Mouse (Mus musculus) ovary, postnatal 36 days (tissue): Measurements from ENCODE around the gene Pla2g2e.
"Not testable (repeated sequence)": the region's sequence is repeated elsewhere in the genome, so short reads cannot be mapped to it uniquely, and the experiment has no call there.

Experiments
- DNase-seq: peaks from one replicate; pipeline ENCODE4 v3.0.0; 2022; ENCODE audit warnings: low spot score, mixed read lengths

The Pla2g2e gene

GRCm38 (mm10) chr4:138877731-138878130 is at the start of gene Pla2g2e:
Gene Pla2g2e, plus strand, starts transcription at chr4:138877942.
- DNase-seq, result no peak

DNA sequence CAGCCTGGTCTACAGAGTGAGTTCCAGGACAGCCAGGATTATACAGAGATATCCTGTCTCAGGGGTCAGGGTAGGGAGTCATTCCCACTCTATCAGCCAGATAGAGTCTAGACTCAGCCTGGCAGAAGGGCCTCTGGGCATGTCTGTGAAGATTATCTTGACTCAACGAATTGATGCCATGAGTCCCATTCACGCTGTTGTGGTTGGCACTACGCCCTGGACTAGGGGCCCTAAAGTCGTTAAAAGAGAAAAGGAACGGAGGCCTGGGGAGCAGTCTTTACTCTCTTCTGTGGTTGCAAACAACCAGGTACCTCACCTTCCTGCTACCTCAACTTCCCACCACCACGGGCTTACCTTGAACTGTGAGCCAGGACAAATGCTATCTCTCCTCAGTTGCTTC is 37.9 kb upstream of the Pla2g2e start:
- DNase-seq, result no peak

DNA sequence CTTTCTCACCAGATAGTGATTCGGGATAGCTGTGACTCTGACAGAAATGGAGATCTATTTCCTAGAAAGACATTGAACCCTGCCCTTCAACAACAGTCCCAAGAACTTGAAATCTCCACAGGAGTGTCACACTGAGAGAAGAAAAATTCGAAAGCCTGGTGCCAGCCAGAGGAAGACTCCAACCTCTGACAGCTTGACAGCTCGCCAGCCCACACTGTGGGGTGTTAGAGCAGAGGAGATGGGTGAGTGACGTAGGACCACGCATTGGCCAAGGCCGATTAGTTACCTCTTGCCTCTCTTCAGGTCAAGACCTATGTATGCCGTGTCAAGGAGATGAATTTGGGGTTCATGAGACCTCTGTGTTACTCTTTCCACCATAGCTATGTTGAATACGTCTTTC is 37.0 kb upstream of the Pla2g2e start:
- no peak for DNase-seq

DNA sequence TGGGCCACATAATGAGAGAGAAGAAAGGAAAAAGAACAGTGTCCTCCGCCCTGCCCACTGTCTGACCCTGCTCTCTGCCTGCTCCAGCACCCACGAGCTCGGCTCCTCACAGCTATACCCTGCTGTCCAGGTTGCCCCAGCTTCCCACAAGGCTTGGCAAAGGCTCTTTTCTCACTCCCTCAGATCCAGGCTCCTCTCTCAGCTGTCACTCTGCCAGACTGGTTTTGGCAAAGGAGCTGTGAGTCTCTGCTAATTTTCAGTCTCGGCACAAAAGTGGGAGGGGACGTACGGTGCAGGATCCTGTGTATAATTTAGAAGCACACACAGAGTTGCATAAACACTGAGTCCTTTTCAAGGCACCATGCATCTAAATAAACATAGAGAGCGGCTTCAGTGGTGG is 36.4 kb upstream of the Pla2g2e start:
- DNase-seq, result no peak

DNA sequence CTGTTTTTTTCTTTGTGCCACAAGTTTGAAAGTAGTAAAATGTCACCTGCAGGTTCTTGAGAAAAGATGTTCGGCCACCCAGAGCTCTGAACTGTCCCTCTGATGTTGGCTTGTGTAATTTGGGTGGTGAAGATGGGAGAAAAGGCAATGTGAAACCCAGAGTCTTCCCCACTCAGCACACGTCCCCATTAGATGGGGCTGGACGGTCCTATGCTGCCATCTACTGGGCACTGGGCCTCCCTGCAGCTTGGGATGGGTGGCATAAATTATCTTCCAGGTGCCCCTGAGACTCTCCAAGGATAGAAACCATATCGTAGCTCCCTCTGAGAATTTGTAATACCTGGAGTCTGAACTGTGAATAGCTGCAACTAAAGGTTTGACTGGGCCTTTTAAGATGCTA is 26.3 kb upstream of the Pla2g2e start:
- peak; percentile 69 for DNase-seq

- no peak for DNase-seq
These were observed 24.8 kb upstream of the Pla2g2e start for GRCm38 (mm10) chr4:138852961-138853360.

GRCm38 (mm10) chr4:138855092-138855632 is 22.6 kb upstream of the Pla2g2e start:
- no peak for DNase-seq

DNA sequence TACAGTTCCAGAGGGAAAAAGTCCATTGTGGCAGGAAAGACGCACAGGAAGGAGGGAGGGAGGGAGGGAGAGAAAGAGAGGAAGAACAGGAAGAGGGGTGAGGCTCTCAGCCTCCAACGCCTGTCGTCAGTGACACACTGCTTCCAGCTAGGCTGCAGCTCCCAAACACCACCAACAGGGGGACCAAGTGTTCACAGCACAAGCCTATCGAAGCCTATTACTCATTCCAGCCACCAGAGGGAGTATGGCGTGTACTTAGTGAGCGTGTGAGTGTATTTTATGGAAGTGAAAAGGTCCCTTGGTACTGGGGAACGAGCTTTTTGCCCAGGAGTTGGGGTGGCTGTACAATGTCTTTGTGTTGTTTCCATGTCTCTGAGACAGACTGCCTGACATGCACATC is 21.3 kb upstream of the Pla2g2e start:
- peak; percentile 50 for DNase-seq

- no peak for DNase-seq
These were observed 20.2 kb upstream of the Pla2g2e start for GRCm38 (mm10) chr4:138857576-138857975.

- DNase-seq, result no peak
These were observed 19.3 kb upstream of the Pla2g2e start for GRCm38 (mm10) chr4:138858446-138858845.

- DNase-seq, result no peak
These were observed 18.5 kb upstream of the Pla2g2e start for GRCm38 (mm10) chr4:138859245-138859644.

- peak; percentile 68 for DNase-seq
These were observed 18.0 kb upstream of the Pla2g2e start for GRCm38 (mm10) chr4:138859728-138860127.

GRCm38 (mm10) chr4:138863344-138863998 is 14.3 kb upstream of the Pla2g2e start, which contains the start of gene Pla2g5:
Gene Pla2g5, minus strand, starts transcription at chr4:138863482.
- DNase-seq, result no peak

- no peak for DNase-seq
These were observed 12.7 kb upstream of the Pla2g2e start for GRCm38 (mm10) chr4:138865092-138865491.

DNA sequence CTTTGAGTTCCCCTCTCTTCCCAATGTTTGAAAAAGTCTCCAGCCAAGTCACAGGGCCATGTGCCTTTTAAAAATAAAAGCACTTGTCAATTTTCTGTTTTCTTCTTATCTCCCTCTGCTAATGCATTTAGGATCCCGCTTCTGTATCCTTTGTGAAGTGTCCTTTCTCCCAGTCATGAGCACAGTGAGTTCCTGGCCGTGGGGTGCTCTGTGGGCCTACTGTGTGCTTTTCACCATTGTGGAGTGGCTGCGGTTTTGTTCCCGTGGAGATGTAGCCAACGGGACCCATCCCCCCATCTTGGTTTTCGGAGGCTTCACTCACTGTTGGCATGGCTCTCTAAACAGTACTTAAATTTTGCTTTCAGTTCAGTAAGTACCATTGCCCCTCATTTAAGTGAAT is 11.8 kb upstream of the Pla2g2e start:
- no peak for DNase-seq

DNA sequence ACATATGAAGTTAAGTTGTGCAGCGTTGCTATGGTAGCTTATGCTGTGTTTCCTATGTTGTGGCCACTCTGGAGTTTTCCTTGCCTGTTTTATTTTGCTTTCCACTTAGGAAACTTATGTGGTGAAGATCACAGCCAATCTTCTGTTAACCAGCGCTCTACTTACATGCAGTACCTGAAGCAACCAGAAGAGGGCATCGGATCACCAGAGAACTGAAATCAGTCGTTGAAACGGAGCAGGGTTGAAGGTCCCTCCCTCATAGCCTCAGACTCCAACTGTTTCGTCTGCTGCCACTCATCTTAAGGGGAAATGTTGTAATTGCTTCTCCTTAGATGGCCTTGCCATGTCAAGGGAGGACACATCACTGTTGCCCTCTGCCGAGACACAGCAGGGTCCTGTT is 11.3 kb upstream of the Pla2g2e start:
- DNase-seq, result peak; percentile 45

- DNase-seq, result no peak
These were observed 9.1 kb upstream of the Pla2g2e start for GRCm38 (mm10) chr4:138868666-138869065.

GRCm38 (mm10) chr4:138873864-138874263 is 3.9 kb upstream of the Pla2g2e start, which contains the start of gene Gm13030:
Gene Gm13030, minus strand, starts transcription at chr4:138873964.
- no peak for DNase-seq

- DNase-seq, result not testable (repeated sequence)
These were observed 2.5 kb upstream of the Pla2g2e start for GRCm38 (mm10) chr4:138875275-138875674.

GRCm38 (mm10) chr4:138875986-138876385 is 1.8 kb upstream of the Pla2g2e start:
- no peak for DNase-seq

DNA sequence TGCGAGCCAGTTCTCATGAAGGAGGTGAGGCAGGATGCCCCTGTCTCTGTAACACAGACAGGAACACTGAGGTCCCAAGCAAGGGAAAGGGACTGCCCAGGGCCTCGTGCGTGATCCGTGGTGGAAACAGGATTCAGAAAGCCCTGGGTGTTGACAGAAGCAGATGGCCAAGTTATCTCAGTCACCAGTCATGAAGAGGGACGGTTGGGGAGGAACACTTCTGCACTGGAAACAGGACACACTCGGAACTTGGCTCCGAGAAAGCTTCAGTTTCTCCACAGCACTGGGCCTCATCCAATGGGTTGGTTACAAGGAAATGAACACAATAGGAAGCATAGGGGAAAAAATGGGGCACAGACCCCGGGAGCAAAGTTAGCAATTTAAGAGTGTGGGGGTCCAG is 1.0 kb downstream of the Pla2g2e start:
- no peak for DNase-seq

- no peak for DNase-seq
These were observed 2.1 kb downstream of the Pla2g2e start for GRCm38 (mm10) chr4:138879808-138880207.

DNA sequence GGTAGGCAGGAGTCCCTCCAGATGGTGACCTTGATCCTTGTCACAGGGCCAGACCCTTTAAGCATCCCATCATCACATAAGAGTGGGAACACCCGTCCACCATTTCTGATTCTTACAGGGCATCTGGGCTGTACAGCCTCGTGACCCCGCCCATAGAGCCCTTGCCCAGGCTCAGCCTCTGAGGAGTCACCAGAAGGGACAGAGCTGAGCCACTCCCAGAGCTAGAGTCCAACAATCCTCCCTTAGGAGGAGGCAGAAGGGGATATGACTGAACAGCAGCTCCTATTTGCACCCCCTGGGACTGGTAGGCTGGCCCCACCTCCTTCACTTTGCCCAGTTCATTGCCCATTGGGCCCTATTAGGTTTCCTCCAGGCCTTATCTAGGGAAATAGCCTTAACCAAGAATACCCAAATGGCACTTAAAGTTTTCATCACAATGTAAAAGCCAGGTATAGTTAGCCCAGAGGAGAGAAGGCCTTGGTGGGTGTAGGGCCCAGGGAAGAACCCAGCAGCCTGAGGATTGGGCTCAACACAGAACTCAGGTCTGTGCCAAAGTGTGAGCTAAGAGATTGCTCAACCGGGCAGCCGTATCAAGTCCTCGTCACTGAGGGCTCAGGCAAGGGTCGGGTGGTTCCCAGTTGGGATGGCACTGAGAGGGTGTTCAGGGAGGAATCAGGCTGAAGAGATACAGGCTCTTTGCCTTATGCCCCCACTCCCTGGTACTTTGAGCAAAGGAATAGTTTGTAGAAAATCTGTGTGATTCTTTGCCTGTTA is 3.3 kb downstream of the Pla2g2e start:
- no peak for DNase-seq
